Mouse (Mus musculus): ENCODE results near the gene Ctsd. TPM values are rescaled to one million over a fixed set of nuclear protein-coding genes. Genes with fewer than 3 reads are reported as not detected.
A peak's percentile ranks its signal among the peaks of the same experiment; 100 is the strongest.

Ctsd gene
- polyA plus RNA-seq, 1 experiment from 2014 or later, result 288 TPM

DNA sequence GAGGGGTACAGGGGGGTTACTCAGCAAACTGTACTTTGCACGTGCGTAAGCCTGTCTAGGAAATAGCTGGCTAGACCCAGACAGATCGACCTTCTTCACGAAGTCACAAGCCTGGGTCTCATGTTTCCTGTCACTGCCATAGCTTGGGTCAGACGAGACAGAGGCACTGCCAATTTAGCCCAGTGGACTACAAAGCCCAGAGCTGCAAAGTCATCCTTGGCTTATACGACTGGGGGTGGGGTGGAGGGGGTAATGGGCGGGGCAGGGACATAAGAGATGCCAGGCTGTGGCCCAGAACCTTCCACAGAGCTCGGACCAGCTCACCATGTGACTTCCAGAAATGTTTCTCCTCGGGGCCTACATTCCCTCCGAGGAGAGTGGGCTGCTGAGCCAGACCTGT is 3.5 kb downstream of the Ctsd start:
- H3K9me3 ChIP-seq, result no peaks in the 10 kb centered on the region
- no peaks in the 10 kb centered on the region for H3K27me3 ChIP-seq
- no peak for ATAC-seq (ENCODE audit: low read depth)
- H3K4me3 ChIP-seq, result no peak overlapping the region
- no peak overlapping the region for H3K27ac ChIP-seq (replicated peaks)
- no peak overlapping the region for H3K9ac ChIP-seq
- 81% methylated on average over 10 of the region's 10 CpGs for WGBS
- no peak overlapping the region for H3K4me2 ChIP-seq
- H3K4me1 ChIP-seq (replicated peaks), result peaks cover 19% of the 10 kb centered on the region
- peaks cover 64% of the 10 kb centered on the region for H3K36me3 ChIP-seq

DNA sequence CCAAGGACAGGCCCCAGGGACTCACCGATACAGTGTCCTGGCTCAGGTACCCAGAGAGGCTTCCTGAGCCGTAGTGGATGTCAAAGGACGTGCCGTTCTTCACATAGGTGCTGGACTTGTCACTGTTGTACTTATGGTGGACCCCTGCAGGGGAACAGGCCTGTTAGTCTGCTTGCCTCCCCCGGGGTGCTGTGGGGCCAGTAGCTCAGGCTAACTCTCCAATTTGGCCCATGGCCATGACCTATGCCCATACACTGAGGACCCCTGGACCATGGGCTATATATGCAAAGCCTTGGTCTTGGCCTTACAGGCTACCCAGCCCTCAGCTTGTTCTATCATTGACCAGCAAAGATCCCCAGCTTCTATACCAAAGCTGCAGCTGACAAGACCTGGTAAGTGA is 5.3 kb downstream of the Ctsd start, which contains the start of gene Gm49369:
Gene Gm49369 (minus strand): TSS at position 101 of the 400 bp plus-strand sequence.
- peaks cover 19% of the 10 kb centered on the region for H3K4me1 ChIP-seq (replicated peaks)
- no peak within 1 kb of the TSS for H3K9ac ChIP-seq
- no peak within 1 kb of the TSS for H3K27ac ChIP-seq (replicated peaks)
- no peak within 1 kb of the TSS for H3K4me2 ChIP-seq
- no peak for ATAC-seq (ENCODE audit: low read depth)
- 94% methylated on average over 5 of the region's 5 CpGs for WGBS
- peaks cover 82% of the 10 kb centered on the region for H3K36me3 ChIP-seq
- no peak within 1 kb of the TSS for H3K4me3 ChIP-seq
- no peaks in the 10 kb centered on the region for H3K9me3 ChIP-seq
- no peaks in the 10 kb centered on the region for H3K27me3 ChIP-seq

DNA sequence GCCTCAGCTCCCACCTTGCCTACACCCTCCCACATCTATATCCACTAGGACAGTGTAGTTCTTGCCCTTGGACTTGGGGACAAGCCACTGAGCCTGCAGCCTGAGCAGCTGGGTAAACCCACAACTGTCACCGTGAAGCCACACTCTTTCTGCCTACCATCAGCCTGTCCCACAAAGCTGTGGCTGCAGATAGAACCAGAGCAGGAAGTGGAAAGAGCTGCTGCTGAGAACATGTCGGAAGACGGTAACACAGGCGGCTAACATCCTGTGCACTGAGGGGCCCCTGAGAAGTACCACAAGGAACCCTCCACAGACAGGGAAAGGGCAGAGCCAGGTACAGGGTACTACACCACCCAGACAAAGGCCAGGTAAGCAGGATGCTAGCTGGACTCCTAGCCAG is 6.7 kb downstream of the Ctsd start:
- no peak overlapping the region for H3K27ac ChIP-seq (replicated peaks)
- no peaks in the 10 kb centered on the region for H3K9me3 ChIP-seq
- H3K4me2 ChIP-seq, result no peak overlapping the region
- 91% methylated on average over 4 of the region's 4 CpGs for WGBS
- no peak for ATAC-seq (ENCODE audit: low read depth)
- H3K9ac ChIP-seq, result no peak overlapping the region
- H3K36me3 ChIP-seq, result peaks cover 96% of the 10 kb centered on the region
- no peaks in the 10 kb centered on the region for H3K27me3 ChIP-seq
- H3K4me3 ChIP-seq, result no peak overlapping the region
- H3K4me1 ChIP-seq (replicated peaks), result peaks cover 8% of the 10 kb centered on the region

DNA sequence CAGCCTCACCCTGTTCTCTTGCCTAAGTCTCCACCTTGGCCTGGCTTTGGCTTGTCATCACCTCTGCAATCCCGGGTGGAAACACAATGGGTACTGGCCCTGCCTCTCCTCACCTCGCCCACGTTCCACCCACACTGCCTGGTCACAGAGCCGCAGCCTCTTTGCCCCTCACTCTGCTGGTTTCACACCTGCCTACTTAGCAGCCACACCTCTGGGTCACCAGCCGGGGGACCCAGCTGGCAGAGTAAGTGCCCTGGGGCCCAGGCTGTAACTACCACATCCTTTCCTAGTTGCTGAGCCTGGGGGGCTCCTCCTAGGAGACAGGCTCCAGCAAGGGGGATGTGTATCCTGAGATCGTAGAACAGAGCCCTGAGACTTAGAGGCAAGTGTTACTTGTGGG is 8.7 kb downstream of the Ctsd start:
- H3K27me3 ChIP-seq, result peaks cover 7% of the 10 kb centered on the region; the same call in 1 of the 2 replicates
- no peak overlapping the region for H3K4me2 ChIP-seq
- WGBS, result 84% methylated on average over 6 of the region's 6 CpGs

DNA sequence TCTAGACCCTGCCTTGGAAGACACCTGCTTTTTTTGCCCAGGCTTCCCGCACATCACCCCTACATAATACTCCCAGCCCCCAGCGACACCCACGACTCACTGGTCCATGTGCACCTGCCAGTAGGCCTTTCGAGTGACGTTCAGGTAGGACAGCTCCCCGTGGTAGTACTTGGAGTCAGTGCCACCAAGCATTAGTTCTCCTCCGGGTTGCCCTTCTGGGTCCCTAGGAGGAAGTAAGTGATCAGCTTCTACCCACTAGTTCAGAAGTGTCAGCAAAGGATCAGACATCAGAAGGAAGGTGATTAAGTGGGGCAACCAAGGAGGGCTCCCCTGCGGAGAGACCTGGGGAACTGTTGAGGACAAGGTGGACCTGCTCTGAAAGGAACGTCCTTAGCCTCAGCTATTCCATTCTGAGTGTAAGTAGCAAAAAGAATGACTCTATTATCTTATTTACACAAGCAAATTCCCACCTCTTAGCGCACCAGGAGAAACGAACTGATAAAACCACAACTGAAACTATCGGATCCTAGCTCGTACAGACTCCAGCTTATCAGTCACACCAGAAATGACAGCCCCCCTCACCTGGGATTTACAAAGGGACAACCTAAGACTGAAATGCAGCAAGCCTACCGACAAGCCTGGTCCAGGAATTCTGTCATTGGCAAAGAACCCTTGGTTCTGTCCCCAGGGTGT is 10.5 kb downstream of the Ctsd start:
- no peak overlapping the region for H3K9ac ChIP-seq
- H3K4me1 ChIP-seq (replicated peaks), result peaks cover 2% of the 10 kb centered on the region; the same call in 1 of the 2 replicates
- no peak for ATAC-seq (ENCODE audit: low read depth)
- peaks cover 24% of the 10 kb centered on the region for H3K27me3 ChIP-seq
- peaks cover 79% of the 10 kb centered on the region for H3K36me3 ChIP-seq
- no peak overlapping the region for H3K27ac ChIP-seq (replicated peaks)
- no peak overlapping the region for H3K4me2 ChIP-seq
- H3K4me3 ChIP-seq, result no peak overlapping the region
- H3K9me3 ChIP-seq, result no peaks in the 10 kb centered on the region
- 93% methylated on average over 14 of the region's 14 CpGs for WGBS

More for the DNA sequence above, 8.7 kb downstream of the Ctsd start:
- no peak overlapping the region for H3K4me3 ChIP-seq
- H3K9me3 ChIP-seq, result no peaks in the 10 kb centered on the region
- H3K9ac ChIP-seq, result no peak overlapping the region
- peaks cover 97% of the 10 kb centered on the region for H3K36me3 ChIP-seq
- H3K4me1 ChIP-seq (replicated peaks), result no peaks in the 10 kb centered on the region
- ATAC-seq (ENCODE audit: low read depth), result no peak
- H3K27ac ChIP-seq (replicated peaks), result no peak overlapping the region

DNA sequence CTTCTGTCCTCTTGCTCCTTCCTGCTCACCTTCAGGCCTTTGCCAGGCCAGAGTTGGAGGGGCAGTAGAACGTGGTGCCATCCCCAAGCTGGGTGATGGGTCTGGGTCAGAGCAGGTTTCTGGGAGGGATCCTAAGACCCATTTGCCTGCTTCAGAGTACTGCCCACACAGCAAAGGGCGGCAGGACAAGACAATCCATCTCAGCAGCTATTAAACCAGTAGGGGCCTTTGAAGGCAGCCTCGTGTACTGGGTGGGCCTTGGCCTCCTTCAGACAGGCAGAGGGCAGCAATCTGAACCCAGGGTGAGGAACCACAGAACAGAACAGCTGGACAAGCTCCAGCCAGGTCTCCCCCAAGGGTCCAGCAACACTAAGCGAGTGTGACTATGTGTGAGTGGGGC is 11.7 kb downstream of the Ctsd start:
- H3K36me3 ChIP-seq, result peaks cover 66% of the 10 kb centered on the region

DNA sequence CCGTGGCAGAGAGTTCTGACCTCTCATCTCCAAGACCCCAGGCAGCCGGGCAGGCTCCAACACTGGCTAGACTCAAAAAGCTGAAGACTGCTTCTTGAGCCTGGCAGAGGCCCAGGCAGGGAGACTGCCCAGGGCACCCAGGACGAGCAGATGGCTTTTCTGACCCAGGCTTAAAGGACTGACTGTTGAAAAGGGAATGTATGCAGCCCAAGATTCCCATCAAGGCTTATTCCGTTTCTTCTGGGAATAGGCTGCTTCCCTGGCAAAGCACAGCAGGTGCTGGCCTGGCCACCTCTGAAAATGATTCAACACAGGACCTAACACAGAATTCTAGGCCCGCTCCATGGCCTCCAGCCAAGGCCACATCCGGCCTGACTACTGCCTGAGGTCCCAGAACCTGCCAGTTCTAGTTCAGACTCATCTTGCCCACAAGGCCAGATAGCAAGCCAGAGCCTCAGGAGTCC is 12.5 kb downstream of the Ctsd start:
- no peak overlapping the region for H3K27ac ChIP-seq (replicated peaks)
- no peak overlapping the region for H3K9ac ChIP-seq
- H3K4me3 ChIP-seq, result no peak overlapping the region
- H3K9me3 ChIP-seq, result no peaks in the 10 kb centered on the region
- H3K36me3 ChIP-seq, result peaks cover 58% of the 10 kb centered on the region
- no peak overlapping the region for H3K4me2 ChIP-seq
- no peak for ATAC-seq (ENCODE audit: low read depth)
- 86% methylated on average over 6 of the region's 6 CpGs for WGBS
- peaks cover 10% of the 10 kb centered on the region; the same call in 1 of the 2 replicates for H3K4me1 ChIP-seq (replicated peaks)
- peaks cover 45% of the 10 kb centered on the region for H3K27me3 ChIP-seq

More for the DNA sequence above, 11.7 kb downstream of the Ctsd start:
- Histone ChIP-seq H3K27ac (replicated peaks) (no peak overlapping the region), H3K4me1 (replicated peaks) (peaks cover 10% of the 10 kb centered on the region; the same call in 1 of the 2 replicates), H3K9me3 (no peaks in the 10 kb centered on the region), H3K9ac (no peak overlapping the region), H3K4me3 (no peak overlapping the region), H3K27me3 (peaks cover 37% of the 10 kb centered on the region), H3K4me2 (no peak overlapping the region)
- WGBS, result 81% methylated on average over 4 of the region's 4 CpGs
- no peak for ATAC-seq (ENCODE audit: low read depth)

DNA sequence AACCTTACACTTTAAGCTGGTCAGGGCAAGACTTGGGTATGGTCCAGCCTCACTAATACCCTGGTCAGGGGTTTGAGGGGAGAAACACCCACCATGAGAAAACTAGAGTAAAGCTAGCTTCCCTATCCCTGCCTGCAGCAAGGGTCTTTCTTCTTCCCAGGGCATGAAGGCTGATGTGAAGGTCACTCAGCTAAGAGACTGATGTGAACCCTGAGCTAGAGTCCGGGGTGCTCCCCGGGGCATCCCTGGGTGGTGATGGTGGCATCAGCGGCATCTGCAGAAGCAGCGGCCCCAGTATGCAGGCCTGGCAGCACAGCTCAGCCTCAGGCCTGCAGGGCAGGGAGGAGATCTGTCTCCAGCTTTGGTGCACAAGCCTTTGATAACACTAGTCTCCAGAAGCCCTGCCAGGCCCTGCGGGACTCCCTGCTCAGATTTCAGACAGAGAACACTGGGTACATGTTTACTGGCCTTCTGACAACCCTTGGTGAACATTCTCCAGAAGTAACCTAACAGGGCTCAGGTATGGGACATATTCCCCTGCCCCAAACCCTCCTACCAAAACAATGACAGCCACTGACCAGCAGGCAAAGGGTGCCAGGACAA is 13.3 kb downstream of the Ctsd start:
- 93% methylated on average over 5 of the region's 5 CpGs for WGBS

DNA sequence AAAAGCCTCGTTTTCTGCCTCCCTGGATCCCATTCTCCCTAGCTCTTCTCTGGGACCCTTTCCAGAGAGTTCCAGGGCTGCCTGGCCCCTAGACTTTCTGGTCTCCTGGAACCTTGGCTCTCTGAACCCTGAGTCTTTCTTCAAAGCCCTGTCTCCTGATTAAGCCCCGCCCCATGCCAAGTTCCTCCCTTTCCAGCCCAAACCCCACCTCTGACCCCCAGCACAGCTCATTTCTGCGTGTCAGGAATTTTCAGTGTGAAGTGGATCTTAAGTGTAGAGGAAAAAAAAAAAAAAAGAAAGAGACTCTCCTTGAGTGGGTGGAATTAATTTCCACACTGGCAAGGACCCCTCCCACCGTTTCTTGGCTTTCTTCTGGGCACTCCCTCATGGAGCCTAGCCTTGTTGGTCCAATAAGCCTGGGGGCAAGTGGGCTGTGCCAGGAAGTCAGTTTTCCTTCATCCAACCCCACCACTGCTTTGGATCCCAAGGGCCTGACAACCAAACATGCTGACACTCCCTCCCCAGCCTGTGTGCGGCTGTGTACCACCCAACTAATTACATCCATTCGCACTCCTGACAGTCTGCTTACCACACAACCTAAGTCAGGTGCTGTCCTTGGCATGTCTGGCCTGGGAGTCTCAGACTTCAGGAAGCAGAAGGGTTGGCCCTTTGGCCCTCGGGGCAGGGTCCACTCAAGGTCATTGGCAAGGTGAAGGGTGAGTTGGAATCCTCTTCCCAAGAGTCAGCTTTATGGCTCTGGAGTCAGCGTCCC is 14.0 kb downstream of the Ctsd start, which contains the start of gene Ifitm10:
Gene Ifitm10 (minus strand): TSS at position 113 of the 772 bp plus-strand sequence.
- Histone ChIP-seq H3K27ac (replicated peaks) (no peak within 1 kb of the TSS), H3K9me3 (no peaks in the 10 kb centered on the region), H3K4me1 (replicated peaks) (peaks cover 10% of the 10 kb centered on the region; the same call in 1 of the 2 replicates), H3K4me3 (no peak within 1 kb of the TSS), H3K4me2 (peak within 1 kb of the TSS; percentile 61), H3K9ac (no peak within 1 kb of the TSS), H3K36me3 (peaks cover 44% of the 10 kb centered on the region), H3K27me3 (peaks cover 59% of the 10 kb centered on the region)
- no peak for ATAC-seq (ENCODE audit: low read depth)
- WGBS, result 72% methylated on average over 8 of the region's 8 CpGs

More for the DNA sequence above, 13.3 kb downstream of the Ctsd start:
- no peak overlapping the region for H3K4me2 ChIP-seq
- ATAC-seq (ENCODE audit: low read depth), result no peak
- H3K4me1 ChIP-seq (replicated peaks), result peaks cover 10% of the 10 kb centered on the region; the same call in 1 of the 2 replicates
- no peak overlapping the region for H3K4me3 ChIP-seq
- H3K27me3 ChIP-seq, result peaks cover 53% of the 10 kb centered on the region
- H3K9me3 ChIP-seq, result no peaks in the 10 kb centered on the region
- H3K9ac ChIP-seq, result no peak overlapping the region
- H3K36me3 ChIP-seq, result peaks cover 50% of the 10 kb centered on the region
- H3K27ac ChIP-seq (replicated peaks), result no peak overlapping the region

DNA sequence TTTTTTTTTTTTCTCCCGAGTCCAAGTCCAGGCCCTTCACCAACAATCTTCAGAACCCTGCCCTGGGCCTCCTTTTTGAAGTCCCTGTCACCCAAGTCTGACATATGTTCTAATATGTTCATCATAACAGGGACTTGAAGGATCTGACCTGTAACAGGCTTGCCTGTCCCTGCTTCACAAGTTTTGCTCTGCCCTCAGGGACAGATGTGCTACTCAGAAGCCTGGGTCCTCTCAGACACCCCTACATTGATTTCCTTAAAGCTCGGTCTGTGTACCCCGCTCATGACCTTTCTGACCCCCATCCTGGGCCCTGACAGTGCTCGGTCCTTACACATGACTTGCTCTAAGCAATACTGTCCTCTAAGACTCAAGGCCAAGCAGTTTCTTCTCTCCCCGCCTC is 14.8 kb downstream of the Ctsd start:
- no peak for ATAC-seq (ENCODE audit: low read depth)
- Histone ChIP-seq H3K27ac (replicated peaks) (no peak overlapping the region), H3K4me1 (replicated peaks) (peaks cover 10% of the 10 kb centered on the region; the same call in 1 of the 2 replicates), H3K4me2 (no peak overlapping the region), H3K36me3 (peaks cover 36% of the 10 kb centered on the region), H3K27me3 (peaks cover 63% of the 10 kb centered on the region), H3K9ac (no peak overlapping the region), H3K4me3 (no peak overlapping the region), H3K9me3 (no peaks in the 10 kb centered on the region)
- WGBS, result 78% methylated on average over 5 of the region's 5 CpGs

DNA sequence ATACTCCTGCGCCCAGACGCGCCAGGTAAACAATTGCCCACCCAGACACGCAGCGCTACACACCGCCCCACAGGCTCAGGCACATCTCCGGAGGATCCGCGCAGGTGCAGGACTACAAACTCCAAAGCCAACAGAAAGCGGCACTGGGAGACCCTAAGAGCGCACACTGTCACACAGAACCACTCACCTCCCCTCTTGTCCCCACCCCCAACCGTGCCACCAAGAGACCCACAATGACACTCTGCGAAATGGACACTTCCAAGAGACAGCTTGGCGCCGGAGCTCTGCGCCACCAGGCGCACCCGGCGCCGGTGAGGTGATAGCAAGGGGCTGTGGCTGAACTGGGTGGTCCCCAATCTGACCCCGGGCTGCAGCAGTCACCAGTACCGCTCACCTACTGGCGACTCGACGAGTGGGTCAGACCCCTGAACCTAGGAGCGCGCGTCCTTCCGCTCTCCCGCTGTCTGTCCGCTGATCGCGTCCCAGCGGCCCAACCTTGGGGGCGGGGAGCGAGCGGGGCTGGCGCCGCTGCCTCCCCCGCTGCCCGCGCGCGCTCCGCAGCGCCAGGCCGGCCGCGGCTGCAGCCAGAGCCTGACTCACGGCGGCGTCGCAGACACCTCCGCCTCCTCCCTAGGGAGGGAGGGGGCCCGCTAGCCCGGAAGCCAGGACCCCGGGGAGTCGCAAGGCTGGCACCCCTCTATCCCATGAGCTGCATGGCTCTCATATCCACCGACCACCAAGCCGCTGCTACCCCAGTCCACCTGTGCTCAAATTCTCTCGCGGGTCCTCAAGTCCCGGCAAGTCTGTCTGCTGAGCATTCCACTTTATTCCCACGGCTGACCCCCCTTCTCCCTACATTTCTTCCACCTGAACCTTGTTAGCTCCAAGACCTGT is 15.8 kb downstream of the Ctsd start:
- H3K36me3 ChIP-seq, result peaks cover 25% of the 10 kb centered on the region
- peaks cover 67% of the 10 kb centered on the region for H3K27me3 ChIP-seq
- 2% methylated on average over 64 of the region's 64 CpGs for WGBS
- peak; percentile 48; the same call in 1 of the 2 replicates for ATAC-seq (ENCODE audit: low read depth)
- H3K4me3 ChIP-seq, result peak overlapping the region; percentile 38
- H3K27ac ChIP-seq (replicated peaks), result no peak overlapping the region
- H3K4me1 ChIP-seq (replicated peaks), result peaks cover 10% of the 10 kb centered on the region; the same call in 1 of the 2 replicates
- peak overlapping the region; percentile 52 for H3K9ac ChIP-seq
- H3K4me2 ChIP-seq, result peak overlapping the region; percentile 61
- H3K9me3 ChIP-seq, result no peaks in the 10 kb centered on the region
